9 mouse cellular contexts compared by ENCODE assay signal in the genomic region with DNA sequence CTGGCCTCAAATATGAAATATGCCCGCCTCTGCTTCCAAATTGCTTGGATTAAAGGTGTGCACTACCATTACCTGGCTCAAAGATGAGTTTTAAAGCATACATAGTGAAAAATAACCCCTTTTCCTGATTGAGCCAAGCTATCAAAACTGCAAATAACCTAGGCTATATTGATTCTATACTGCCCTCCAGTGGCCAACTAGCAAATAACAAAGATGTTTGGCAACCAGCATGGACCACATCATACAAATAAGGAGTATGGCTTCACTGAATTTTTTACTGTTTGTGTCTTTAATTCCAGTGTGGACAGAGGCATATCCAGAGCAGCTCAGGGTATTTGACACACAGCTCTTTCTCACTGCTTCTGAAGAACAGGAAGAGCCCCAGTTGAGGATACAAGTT. TPM values are rescaled to one million over a fixed set of nuclear protein-coding genes. Genes with fewer than 3 reads are reported as not detected.
A peak's percentile ranks its signal among the peaks of the same experiment; 100 is the strongest.
DNase-seq lines count a peak whose midpoint lies in the region; ATAC-seq and TF ChIP-seq lines count a peak whose summit lies in the region.
"Had no signal": no experiment of that assay in that cellular context is flagged by ENCODE, and none has a peak within 500 bp of the region (broad histone marks: within the 10 kb centered on the region; RNA-seq: fewer than 3 reads in every experiment).

No protein-coding gene starts in this region.

- H3K4me3 ChIP-seq in intestine, postnatal 0 days (ENCODE audit: low read depth, low read length): no peak overlapping the region
- H3K4me3 ChIP-seq: myocyte had no signal

- TF ChIP-seq CTCF in intestine, postnatal 0 days (IDR thresholded peaks at IDR 0.05; ENCODE audit: low read depth): peak; percentile 80

- no peak overlapping the region for H3K9ac ChIP-seq in intestine, postnatal 0 days (ENCODE audit: low read depth, low read length)

- H3K9me3 ChIP-seq in intestine, postnatal 0 days (ENCODE audit: control insufficient read depth): no peaks in the 10 kb centered on the region

- peak; percentile 55 for DNase-seq in ovary, postnatal 14 days (ENCODE audit: low spot score)
- DNase-seq in ovary, adult 18-20 months (ENCODE audit: low spot score): no peak
- peak; percentile 77 for DNase-seq in NIH3T3 (ENCODE audit: low read depth)
- peak; percentile 73 for DNase-seq in embryo, embryonic 10 days (ENCODE audit: low spot score)
- peak; percentile 23 for DNase-seq in liver
- peak; percentile 53 to 63 for DNase-seq in natural killer cell, adult 2 months (ENCODE audit: low spot score in 2 of 2)
- no peak for DNase-seq in testis, postnatal 14 days (ENCODE audit: low spot score)

- H3K4me2 ChIP-seq in intestine, postnatal 0 days (replicated peaks; ENCODE audit: low read depth): no peak overlapping the region

- 2% methylated on average over 1 of the region's 1 CpGs for WGBS in intestine, postnatal 0 days

- no peaks in the 10 kb centered on the region for H3K4me1 ChIP-seq in intestine, postnatal 0 days (replicated peaks; ENCODE audit: control insufficient read depth, insufficient read depth, low read length)

- ATAC-seq in intestine, postnatal 0 days: no peak

- H3K36me3 ChIP-seq in intestine, postnatal 0 days (ENCODE audit: control insufficient read depth, insufficient read depth): no peaks in the 10 kb centered on the region

- H3K27me3 ChIP-seq in intestine, postnatal 0 days (replicated peaks; ENCODE audit: control insufficient read depth, insufficient read depth, low read length): peaks cover 11% of the 10 kb centered on the region; the same call in 1 of the 2 replicates

- H3K27ac ChIP-seq in intestine, postnatal 0 days (ENCODE audit: low read depth, low read length): no peak overlapping the region

RNA-seq across cellular contexts. Expression of a gene that starts 7.0 kb away (rescaled TPM):
- polyA plus RNA-seq in intestine, postnatal 0 days (2015; fragmentation: Nextera tagmentation; extraction: Ambion mirVana): 0.74 and 1.1 TPM in 2 replicates
- polyA plus RNA-seq: myocyte had no signal

RNA-seq across cellular contexts. Expression of a gene that starts 26.6 kb away (rescaled TPM):
- 0.85 and 1.2 TPM in 2 replicates for polyA plus RNA-seq in intestine, postnatal 0 days (2015; fragmentation: Nextera tagmentation; extraction: Ambion mirVana)
- polyA plus RNA-seq: myocyte had no signal

Comparison
In these comparisons a context has a peak if more than half of its experiments do, and no peak if none do; other contexts are left out.
1. DNase-seq: peak in ovary, postnatal 14 days (single experiment), NIH3T3 (single experiment), embryo, embryonic 10 days (single experiment), liver (single experiment) and natural killer cell, adult 2 months (2 of 2); none in ovary, adult 18-20 months (single experiment) and testis, postnatal 14 days (single experiment).